Mouse (Mus musculus): Measurements from ENCODE around the gene Cpd.

Cpd gene

GRCm38 (mm10) chr11:76846878-76847222, at the start of gene Cpd:
TSS of gene Cpd (minus strand) at chr11:76847018.
- peak; percentile 85 for DNase-seq

GRCm38 (mm10) chr11:76896360-76896759, 49.5 kb upstream of the Cpd start:
- DNase-seq = no peak

GRCm38 (mm10) chr11:76894240-76894639, 47.4 kb upstream of the Cpd start:
- peak; percentile 12 for DNase-seq

- DNase-seq = no peak
These were observed 46.8 kb upstream of the Cpd start for GRCm38 (mm10) chr11:76893570-76893969.

- DNase-seq = no peak
These were observed 46.2 kb upstream of the Cpd start for GRCm38 (mm10) chr11:76892972-76893371.

GRCm38 (mm10) chr11:76891738-76892349, 45.0 kb upstream of the Cpd start:
- no peak for DNase-seq

GRCm38 (mm10) chr11:76891171-76891570, 44.4 kb upstream of the Cpd start:
- no peak for DNase-seq

GRCm38 (mm10) chr11:76889339-76890164, 42.7 kb upstream of the Cpd start:
- DNase-seq = peak; percentile 51

- no peak for DNase-seq
These were observed 37.6 kb upstream of the Cpd start for GRCm38 (mm10) chr11:76884451-76884850.

- peak; percentile 52 for DNase-seq
These were observed 33.0 kb upstream of the Cpd start for GRCm38 (mm10) chr11:76879816-76880215.

GRCm38 (mm10) chr11:76874766-76875165, 27.9 kb upstream of the Cpd start:
- no peak for DNase-seq

- no peak for DNase-seq
These were observed 27.0 kb upstream of the Cpd start for GRCm38 (mm10) chr11:76873865-76874264.

GRCm38 (mm10) chr11:76872556-76873234, 25.9 kb upstream of the Cpd start:
- no peak for DNase-seq

GRCm38 (mm10) chr11:76861185-76861584, 14.4 kb upstream of the Cpd start:
- DNase-seq = no peak

- no peak for DNase-seq
These were observed 12.4 kb upstream of the Cpd start for GRCm38 (mm10) chr11:76859261-76859660.

GRCm38 (mm10) chr11:76858781-76859180, 12.0 kb upstream of the Cpd start:
- DNase-seq = no peak

GRCm38 (mm10) chr11:76857111-76857510, 10.3 kb upstream of the Cpd start:
- no peak for DNase-seq

GRCm38 (mm10) chr11:76856601-76857000, 9.8 kb upstream of the Cpd start:
- DNase-seq = no peak

- no peak for DNase-seq
These were observed 7.9 kb upstream of the Cpd start for GRCm38 (mm10) chr11:76854475-76855341.

- no peak for DNase-seq
These were observed 4.7 kb upstream of the Cpd start for GRCm38 (mm10) chr11:76851512-76851911.

- DNase-seq = no peak
These were observed 2.8 kb upstream of the Cpd start for GRCm38 (mm10) chr11:76849596-76849995.

GRCm38 (mm10) chr11:76848081-76848480, 1.3 kb upstream of the Cpd start:
- no peak for DNase-seq

- no peak for DNase-seq
These were observed 536 bp upstream of the Cpd start for GRCm38 (mm10) chr11:76847354-76847753.

All from thymus, postnatal 25 days (tissue).